Mouse (Mus musculus) urinary bladder, adult 18-20 months (tissue): ENCODE measurements around the gene Man2a2.
A peak's percentile ranks its signal among the peaks of the same experiment; 100 is the strongest.

Experiments used
- DNase-seq, 2 experiments: peaks; one replicate each; pipeline ENCODE4 v3.0.0; 2022; ENCODE audit warnings: low spot score in 2 of 2, mixed read lengths in 2 of 2

Man2a2 gene

GRCm38 (mm10) chr7:80369967-80370431, 1.2 kb downstream of the Man2a2 start:
- DNase-seq: no peak

- DNase-seq: no peak
Measured at GRCm38 (mm10) chr7:80369461-80369860, 1.7 kb downstream of the Man2a2 start.

- DNase-seq: no peak
Measured at GRCm38 (mm10) chr7:80368635-80369421, 2.3 kb downstream of the Man2a2 start.

- no peak for DNase-seq
Measured at GRCm38 (mm10) chr7:80368009-80368408, 3.2 kb downstream of the Man2a2 start.

- DNase-seq: no peak
Measured at GRCm38 (mm10) chr7:80367232-80367631, 3.9 kb downstream of the Man2a2 start.

DNA sequence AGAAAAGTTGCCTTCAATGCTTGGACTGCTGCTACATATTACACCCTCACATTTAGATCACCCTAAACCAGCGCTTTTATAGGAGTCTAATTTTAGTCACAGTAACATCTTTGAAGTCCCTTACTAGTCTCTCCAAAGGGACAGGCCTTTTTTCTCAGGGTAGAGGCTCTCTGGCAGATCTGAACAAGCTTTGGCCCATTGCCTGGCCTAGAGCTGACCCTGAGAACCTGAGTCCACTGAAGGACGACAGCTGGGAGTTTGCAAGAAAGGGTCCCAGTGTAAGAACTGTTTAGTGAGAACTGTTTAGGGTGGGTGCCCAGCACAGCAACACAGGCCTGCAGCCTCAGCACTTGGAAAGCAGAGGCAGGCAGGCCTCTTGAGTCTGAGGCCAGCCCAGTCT, 5.4 kb downstream of the Man2a2 start:
- no peak for DNase-seq

DNA sequence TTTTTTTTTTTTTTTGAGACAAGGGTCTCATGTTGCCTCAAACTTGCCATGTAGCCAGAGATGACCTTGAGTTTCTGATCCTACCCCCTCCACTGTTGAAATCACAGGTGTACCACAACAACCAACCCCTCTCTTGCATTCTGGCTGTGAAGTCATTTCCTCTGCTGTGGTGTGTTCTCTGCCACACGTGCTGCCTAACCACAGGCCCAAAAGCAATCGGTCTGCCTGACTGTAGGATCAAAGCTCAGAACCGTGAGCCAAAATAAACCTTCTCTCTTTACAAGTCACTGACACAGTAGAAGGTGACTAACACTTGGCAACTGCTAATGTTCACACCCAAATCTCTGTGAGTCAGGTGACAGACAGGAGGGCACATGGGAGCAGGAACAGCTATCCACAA, 10.7 kb downstream of the Man2a2 start:
- DNase-seq: no peak

- DNase-seq: no peak
Measured at GRCm38 (mm10) chr7:80358039-80358438, 13.1 kb downstream of the Man2a2 start.

GRCm38 (mm10) chr7:80357156-80357555, 14.0 kb downstream of the Man2a2 start:
- DNase-seq: no peak

DNA sequence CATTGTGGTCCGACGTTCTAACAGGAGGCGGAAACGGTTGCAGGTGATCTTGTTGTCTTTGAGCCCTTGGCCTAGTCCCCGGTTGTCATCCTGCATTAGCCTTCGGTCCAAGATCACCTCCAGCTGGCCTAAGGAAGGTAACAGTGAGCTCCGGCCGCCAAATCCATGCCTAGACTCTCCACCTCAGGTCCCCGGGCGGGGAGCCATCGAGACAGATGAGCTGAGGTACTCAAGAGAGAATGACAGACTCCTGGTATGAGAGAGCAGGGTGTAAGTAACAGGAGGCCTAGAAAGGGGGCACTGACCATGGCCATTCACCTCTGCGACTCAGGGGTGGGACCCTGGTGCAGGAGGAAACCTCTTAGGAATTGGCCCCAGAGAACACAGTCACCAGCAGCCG, 14.8 kb downstream of the Man2a2 start:
- DNase-seq: no peak

DNA sequence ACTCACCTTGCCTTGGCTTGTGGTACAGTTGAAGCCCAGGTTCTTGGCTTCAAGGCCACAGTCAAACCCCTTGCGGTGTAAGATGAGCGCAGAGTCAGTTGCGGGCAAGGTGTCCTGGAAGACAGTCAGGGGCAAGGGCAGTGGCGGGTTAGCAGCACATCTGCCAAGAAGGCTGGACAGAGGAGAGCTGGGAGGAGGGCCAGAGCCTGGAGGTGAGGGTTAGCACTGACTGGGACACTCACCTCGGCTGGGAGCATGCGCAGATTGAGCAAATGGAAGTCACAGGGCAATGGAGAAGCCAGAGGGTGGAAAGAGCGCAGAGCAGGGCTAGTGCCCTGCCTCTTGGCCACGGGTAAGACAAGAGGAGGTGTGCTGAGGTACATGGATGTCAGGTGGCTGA, 18.3 kb downstream of the Man2a2 start:
- no peak for DNase-seq

- DNase-seq: no peak
Measured at GRCm38 (mm10) chr7:80350808-80351207, 20.4 kb downstream of the Man2a2 start.

- no peak for DNase-seq
Measured at GRCm38 (mm10) chr7:80347670-80348586, 23.2 kb downstream of the Man2a2 start.

DNA sequence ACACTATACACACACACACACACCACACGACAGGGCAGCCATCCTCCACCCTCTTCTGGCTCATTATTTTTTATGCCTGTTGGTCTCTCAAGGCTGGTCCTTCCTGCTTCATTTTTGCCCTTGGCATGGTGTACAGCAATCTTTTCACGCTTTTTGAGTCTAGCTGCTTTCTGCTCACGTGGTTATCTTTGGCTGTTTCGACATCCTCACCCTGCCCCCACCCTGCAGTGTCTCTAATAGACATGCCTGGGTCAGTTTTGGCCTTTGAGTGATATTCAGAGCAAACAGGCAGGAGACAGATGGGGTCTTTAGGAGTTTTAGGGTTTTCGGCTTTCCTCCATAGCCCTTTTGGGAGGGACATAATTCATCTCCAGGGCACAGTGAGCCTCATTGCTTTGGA, 24.3 kb downstream of the Man2a2 start:
- no peak for DNase-seq

- DNase-seq: no peak
Measured at GRCm38 (mm10) chr7:80346173-80346572, 25.0 kb downstream of the Man2a2 start.

- no peak for DNase-seq
Measured at GRCm38 (mm10) chr7:80343270-80344018, 27.7 kb downstream of the Man2a2 start.

- peak; percentile 84 to 96 for DNase-seq
Measured at GRCm38 (mm10) chr7:80342858-80343257, 28.3 kb downstream of the Man2a2 start, which contains the start of gene Hddc3. Gene Hddc3 (plus strand): TSS chr7:80343104.

DNA sequence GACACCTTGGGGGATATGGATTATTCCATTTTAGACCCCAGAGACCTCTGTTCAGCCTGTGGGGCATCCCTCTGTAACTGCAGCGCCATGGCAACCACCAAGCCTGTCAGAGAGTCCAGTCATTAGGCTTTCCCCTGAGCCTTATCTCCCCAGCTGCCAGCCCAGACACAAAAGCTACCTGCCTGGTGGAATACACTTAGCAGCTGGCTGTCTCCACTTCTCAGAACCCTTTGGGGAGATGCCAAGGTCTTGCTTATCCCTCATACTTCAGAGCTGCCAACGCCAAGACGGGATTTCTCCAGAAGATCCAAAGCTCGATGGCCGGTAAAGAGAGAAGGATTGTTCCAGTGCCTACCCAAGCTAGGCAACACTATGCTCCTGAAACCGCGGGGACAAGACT, 29.4 kb downstream of the Man2a2 start:
- no peak for DNase-seq

DNA sequence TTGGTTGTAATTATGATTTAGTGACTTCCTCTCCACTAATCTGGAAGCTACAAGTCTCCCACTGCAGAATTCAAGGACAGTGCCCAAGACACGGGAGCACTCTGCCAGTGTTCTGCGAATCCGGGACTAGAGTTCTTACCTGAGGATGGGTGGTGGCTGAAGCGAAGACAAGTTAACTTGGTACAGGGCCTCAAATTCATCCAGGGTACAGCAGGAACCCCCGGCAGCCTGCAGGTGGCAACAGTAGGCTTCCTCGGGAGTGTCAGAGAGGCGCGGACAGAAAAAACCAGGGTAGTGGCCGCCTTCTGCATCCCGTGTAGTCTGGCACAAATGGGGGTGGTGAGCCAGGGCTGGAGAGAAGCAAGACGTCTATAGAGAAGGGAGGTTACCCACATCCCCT, 30.4 kb downstream of the Man2a2 start, which contains the start of gene Unc45a:
Gene Unc45a (minus strand): TSS at position 213 of the 400 bp plus-strand sequence.
- peak in 1 of 2 experiments; percentile 50 for DNase-seq

- DNase-seq: peak; percentile 94 to 97
Measured at GRCm38 (mm10) chr7:80339793-80340628, 31.2 kb downstream of the Man2a2 start.

- peak in 1 of 2 experiments; percentile 34 for DNase-seq
Measured at GRCm38 (mm10) chr7:80339371-80339770, 31.8 kb downstream of the Man2a2 start.
